In genomic region chr11:65202236-65202635, GRCm38 (mm10) we compare ENCODE assay signal across 25 mouse cellular contexts. TPM values are rescaled to one million over a fixed set of nuclear protein-coding genes. Genes with fewer than 3 reads are reported as not detected.
DNase-seq lines count a peak whose midpoint lies in the region; ATAC-seq and TF ChIP-seq lines count a peak whose summit lies in the region.
"Had no signal": no experiment of that assay in that cellular context is flagged by ENCODE, and none has a peak within 500 bp of the region (broad histone marks: within the 10 kb centered on the region; RNA-seq: fewer than 3 reads in every experiment).

No protein-coding gene starts in this region.

- H3K9ac ChIP-seq in forebrain, embryonic 14.5 days (ENCODE audit: low read length) = no peak overlapping the region
- H3K9ac ChIP-seq in forebrain, embryonic 15.5 days (replicated peaks) = no peak overlapping the region
- H3K9ac ChIP-seq in heart, embryonic 15.5 days = no peak overlapping the region
- no peak overlapping the region for H3K9ac ChIP-seq in lung, postnatal 0 days (replicated peaks; ENCODE audit: low read depth)
- no peak overlapping the region for H3K9ac ChIP-seq in midbrain, embryonic 13.5 days (replicated peaks)
- H3K9ac ChIP-seq: embryonic facial prominence, embryonic 12.5 days; intestine, embryonic 15.5 days; liver, embryonic 13.5 days; neural tube, embryonic 15.5 days; stomach, embryonic 15.5 days had no signal

- H3K4me2 ChIP-seq in forebrain, embryonic 14.5 days (ENCODE audit: low read length) = no peak overlapping the region
- H3K4me2 ChIP-seq in forebrain, embryonic 15.5 days (replicated peaks) = no peak overlapping the region
- no peak overlapping the region for H3K4me2 ChIP-seq in heart, embryonic 15.5 days
- H3K4me2 ChIP-seq in lung, postnatal 0 days (replicated peaks; ENCODE audit: low read depth, low read length) = no peak overlapping the region
- H3K4me2 ChIP-seq in midbrain, embryonic 13.5 days (replicated peaks) = no peak overlapping the region
- H3K4me2 ChIP-seq: embryonic facial prominence, embryonic 12.5 days; intestine, embryonic 15.5 days; liver, embryonic 13.5 days; neural tube, embryonic 15.5 days; stomach, embryonic 15.5 days had no signal

- no peaks in the 10 kb centered on the region for H3K27me3 ChIP-seq in forebrain, embryonic 14.5 days (replicated peaks; ENCODE audit: control insufficient read depth, insufficient read depth, low read length)
- no peaks in the 10 kb centered on the region for H3K27me3 ChIP-seq in forebrain, embryonic 15.5 days
- no peaks in the 10 kb centered on the region for H3K27me3 ChIP-seq in heart, embryonic 15.5 days
- no peaks in the 10 kb centered on the region for H3K27me3 ChIP-seq in lung, postnatal 0 days (replicated peaks; ENCODE audit: insufficient read depth, low read length)
- H3K27me3 ChIP-seq in midbrain, embryonic 13.5 days = no peaks in the 10 kb centered on the region
- H3K27me3 ChIP-seq: embryonic facial prominence, embryonic 12.5 days; intestine, embryonic 15.5 days; liver, embryonic 13.5 days; neural tube, embryonic 15.5 days; stomach, embryonic 15.5 days had no signal

- DNase-seq in forebrain, embryonic 14.5 days (ENCODE audit: low spot score) = peak; percentile 9
- DNase-seq in heart, postnatal 4 days = no peak
- DNase-seq in lung, postnatal 0 days (ENCODE audit: low spot score) = peak; percentile 26
- no peak for DNase-seq in lung, postnatal 25 days (ENCODE audit: low spot score)
- DNase-seq: adrenal gland, adult 8-10 months; cerebellum, adult 18-20 months; cerebellum, postnatal 14 days; gastrocnemius, adult 2 months; kidney, adult 8-10 months; kidney, postnatal 10 days; liver, embryonic 13.5 days; right cerebral cortex, adult 18-20 months; thymus, postnatal 25 days had no signal

- ATAC-seq in forebrain, embryonic 14.5 days = no peak
- no peak for ATAC-seq in forebrain, embryonic 15.5 days (replicated peaks)
- no peak for ATAC-seq in heart, embryonic 15.5 days (replicated peaks; ENCODE audit: insufficient number of reproducible peaks, insufficient read depth, low FRiP score, low read depth)
- peak; percentile 70 for ATAC-seq in lung, postnatal 0 days
- ATAC-seq in midbrain, embryonic 13.5 days = 0 out of 2 replicates have a peak, but pooled peaks have one; percentile 50
- ATAC-seq: activated CD4-positive, CD25-positive, alpha-beta regulatory T cell, adult 4 months; hindbrain, embryonic 16.5 days; intestine, embryonic 15.5 days had no signal

- H3K36me3 ChIP-seq in forebrain, embryonic 14.5 days (ENCODE audit: control insufficient read depth, insufficient read depth, low read length) = no peaks in the 10 kb centered on the region
- no peaks in the 10 kb centered on the region for H3K36me3 ChIP-seq in forebrain, embryonic 15.5 days
- H3K36me3 ChIP-seq in heart, embryonic 15.5 days = peaks cover 42% of the 10 kb centered on the region
- no peaks in the 10 kb centered on the region for H3K36me3 ChIP-seq in lung, postnatal 0 days (ENCODE audit: insufficient read depth, low read length)
- no peaks in the 10 kb centered on the region for H3K36me3 ChIP-seq in midbrain, embryonic 13.5 days
- H3K36me3 ChIP-seq: embryonic facial prominence, embryonic 12.5 days; hindbrain, embryonic 10.5 days; intestine, embryonic 15.5 days; liver, embryonic 13.5 days; neural tube, embryonic 15.5 days; stomach, embryonic 15.5 days had no signal

- TF ChIP-seq CTCF in lung, postnatal 0 days (IDR thresholded peaks at IDR 0.05) = no peak

- H3K4me1 ChIP-seq in forebrain, embryonic 14.5 days (ENCODE audit: control insufficient read depth, insufficient read depth, low read length) = no peaks in the 10 kb centered on the region
- no peaks in the 10 kb centered on the region for H3K4me1 ChIP-seq in forebrain, embryonic 15.5 days
- H3K4me1 ChIP-seq in heart, embryonic 15.5 days (replicated peaks) = peaks cover 32% of the 10 kb centered on the region
- no peaks in the 10 kb centered on the region for H3K4me1 ChIP-seq in lung, postnatal 0 days (ENCODE audit: insufficient read depth, low read depth, low read length)
- peaks cover 5% of the 10 kb centered on the region; the same call in 1 of the 2 replicates for H3K4me1 ChIP-seq in midbrain, embryonic 13.5 days (replicated peaks)
- H3K4me1 ChIP-seq: embryonic facial prominence, embryonic 12.5 days; intestine, embryonic 15.5 days; liver, embryonic 13.5 days; neural tube, embryonic 15.5 days; stomach, embryonic 15.5 days had no signal

- no peak overlapping the region for H3K4me3 ChIP-seq in forebrain, embryonic 14.5 days (ENCODE audit: low read depth, low read length)
- H3K4me3 ChIP-seq in forebrain, embryonic 15.5 days = no peak overlapping the region
- no peak overlapping the region for H3K4me3 ChIP-seq in heart, embryonic 15.5 days
- H3K4me3 ChIP-seq in lung, postnatal 0 days (ENCODE audit: low read depth, low read length) = no peak overlapping the region
- no peak overlapping the region for H3K4me3 ChIP-seq in midbrain, embryonic 13.5 days (replicated peaks)
- H3K4me3 ChIP-seq: embryonic facial prominence, embryonic 12.5 days; gastrocnemius, adult 2 months; hindbrain, embryonic 10.5 days; intestine, embryonic 15.5 days; left cerebral cortex, adult 2 months; liver, embryonic 13.5 days; neural tube, embryonic 15.5 days; stomach, embryonic 15.5 days had no signal

- TF ChIP-seq EP300 in lung, postnatal 0 days (IDR thresholded peaks at IDR 0.05) = no peak; the same call in 1 of the 2 replicates

- 42% methylated on average over 5 of the region's 5 CpGs for WGBS in forebrain, embryonic 14.5 days
- 49% methylated on average over 5 of the region's 5 CpGs for WGBS in forebrain, embryonic 15.5 days
- WGBS in heart, embryonic 15.5 days = 19% methylated on average over 5 of the region's 5 CpGs
- 9% methylated on average over 5 of the region's 5 CpGs for WGBS in lung, postnatal 0 days
- 28% methylated on average over 5 of the region's 5 CpGs for whole genome bisulfite sequencing in midbrain, embryonic 13.5 days

- H3K27ac ChIP-seq in forebrain, embryonic 14.5 days (ENCODE audit: low read depth, low read length) = no peak overlapping the region
- H3K27ac ChIP-seq in forebrain, embryonic 15.5 days (replicated peaks) = no peak overlapping the region
- peak overlapping the region; percentile 29; the same call in 1 of the 2 replicates for H3K27ac ChIP-seq in heart, embryonic 15.5 days
- H3K27ac ChIP-seq in lung, postnatal 0 days (ENCODE audit: low read length) = no peak overlapping the region
- H3K27ac ChIP-seq in midbrain, embryonic 13.5 days = peak overlapping the region; percentile 41; the same call in 1 of the 2 replicates
- H3K27ac ChIP-seq: embryonic facial prominence, embryonic 12.5 days; gastrocnemius, adult 2 months; hindbrain, embryonic 10.5 days; intestine, embryonic 15.5 days; left cerebral cortex, adult 2 months; liver, embryonic 13.5 days; neural tube, embryonic 15.5 days; stomach, embryonic 15.5 days had no signal

- H3K9me3 ChIP-seq in forebrain, embryonic 14.5 days (replicated peaks; ENCODE audit: control insufficient read depth, low read length) = no peaks in the 10 kb centered on the region
- no peaks in the 10 kb centered on the region for H3K9me3 ChIP-seq in forebrain, embryonic 15.5 days
- H3K9me3 ChIP-seq in heart, embryonic 15.5 days (replicated peaks) = no peaks in the 10 kb centered on the region
- H3K9me3 ChIP-seq in lung, postnatal 0 days (ENCODE audit: low read length) = no peaks in the 10 kb centered on the region
- H3K9me3 ChIP-seq in midbrain, embryonic 13.5 days = no peaks in the 10 kb centered on the region
- H3K9me3 ChIP-seq: embryonic facial prominence, embryonic 12.5 days; hindbrain, embryonic 10.5 days; intestine, embryonic 15.5 days; liver, embryonic 13.5 days; neural tube, embryonic 15.5 days; stomach, embryonic 15.5 days had no signal

RNA-seq across cellular contexts. Expression of gene Arhgap44, which starts 39.5 kb away (rescaled TPM):
- polyA plus RNA-seq in forebrain, embryonic 14.5 days (2014; fragmentation: Nextera tagmentation; extraction: Ambion mirVana) = 8.5 and 10.6 TPM in 2 replicates
- polyA plus RNA-seq in forebrain, embryonic 15.5 days (2015; fragmentation: Nextera tagmentation; extraction: Ambion mirVana) = 10.3 and 10.5 TPM in 2 replicates
- 10.5 and 12.9 TPM in 2 replicates for polyA plus RNA-seq in heart, embryonic 15.5 days (2015; fragmentation: Nextera tagmentation; extraction: Ambion mirVana)
- 10 to 100 TPM; 19.9 to 23.7 TPM for total RNA-seq in heart, postnatal 4 days (2021)
- 31.2 and 33.7 TPM in 2 replicates for polyA plus RNA-seq in lung, postnatal 0 days (2015; fragmentation: Nextera tagmentation; extraction: Ambion mirVana)
- 7.2 and 9.3 TPM in 2 replicates for polyA plus RNA-seq in midbrain, embryonic 13.5 days (2015; fragmentation: Nextera tagmentation; extraction: Ambion mirVana)

RNA-seq across cellular contexts. Expression of gene 1700086D15Rik, which starts 42.5 kb away (rescaled TPM):
- not detected in 2 replicates for polyA plus RNA-seq in forebrain, embryonic 14.5 days (2014; fragmentation: Nextera tagmentation; extraction: Ambion mirVana)
- 0.17 and 0.20 TPM in 2 replicates for polyA plus RNA-seq in forebrain, embryonic 15.5 days (2015; fragmentation: Nextera tagmentation; extraction: Ambion mirVana)
- polyA plus RNA-seq in heart, embryonic 15.5 days (2015; fragmentation: Nextera tagmentation; extraction: Ambion mirVana) = 0.11 TPM in 1 of 2 replicates, not detected in the other
- under 1 TPM; 0.74 to 0.81 TPM for total RNA-seq in heart, postnatal 4 days (2021)
- polyA plus RNA-seq in lung, postnatal 0 days (2015; fragmentation: Nextera tagmentation; extraction: Ambion mirVana) = 0.29 and 0.32 TPM in 2 replicates
- 0.24 TPM in 1 of 2 replicates, not detected in the other for polyA plus RNA-seq in midbrain, embryonic 13.5 days (2015; fragmentation: Nextera tagmentation; extraction: Ambion mirVana)
- polyA plus RNA-seq: activated CD4-positive, CD25-positive, alpha-beta regulatory T cell, adult 4 months; embryonic facial prominence, embryonic 12.5 days; forebrain, embryonic 11.5 days; hindbrain, embryonic 10.5 days; intestine, embryonic 15.5 days; liver, embryonic 13.5 days; stomach, embryonic 15.5 days had no signal

Comparison
In these comparisons a context has a peak if more than half of its experiments do, and no peak if none do; other contexts are left out.
1. DNase-seq: peak in forebrain, embryonic 14.5 days (single experiment) and lung, postnatal 0 days (single experiment); none in heart, postnatal 4 days (single experiment) and lung, postnatal 25 days (single experiment).
2. ATAC-seq: peak in lung, postnatal 0 days (single experiment) and midbrain, embryonic 13.5 days (single experiment); none in forebrain, embryonic 14.5 days (single experiment), forebrain, embryonic 15.5 days (single experiment) and heart, embryonic 15.5 days (single experiment).
3. H3K27ac ChIP-seq: peak in heart, embryonic 15.5 days (single experiment) and midbrain, embryonic 13.5 days (single experiment); none in forebrain, embryonic 14.5 days (single experiment), forebrain, embryonic 15.5 days (single experiment) and lung, postnatal 0 days (single experiment).